Mouse (Mus musculus) kidney, adult 2 months (tissue): ENCODE results near the gene Hnrnpl. TPM values are rescaled to one million over a fixed set of nuclear protein-coding genes. Genes with fewer than 3 reads are reported as not detected.

Source experiments
- DNase-seq: peaks from one replicate; pipeline ENCODE4 v3.0.0; 2021
- H3K27ac ChIP-seq: fragments of 200-500 bp; 2 replicates; pipeline ENCODE4 v1.5.1; 2012; ENCODE audit warnings: low read depth, low read length, control low read depth, inconsistent platforms; ENCODE audit not compliant: insufficient read depth
- H3K27me3 ChIP-seq: fragments of 200-500 bp; replicated peaks from 2 replicates; pipeline ENCODE4 v1.6.1; 2012; ENCODE audit warnings: mild to moderate bottlenecking, moderate library complexity, low read length, inconsistent platforms; ENCODE audit not compliant: control insufficient read depth, insufficient read depth
- H3K36me3 ChIP-seq: fragments of 200-500 bp; 2 replicates; pipeline ENCODE4 v1.6.1; 2012; ENCODE audit warnings: mild to moderate bottlenecking, moderate library complexity, low read length, inconsistent platforms; ENCODE audit not compliant: control insufficient read depth, insufficient read depth
- H3K4me1 ChIP-seq: fragments of 200-500 bp; 2 replicates; pipeline ENCODE4 v1.6.1; 2011; ENCODE audit warnings: low read length; ENCODE audit not compliant: control insufficient read depth, insufficient read depth
- H3K4me3 ChIP-seq: fragments of 200-500 bp; 2 replicates; pipeline ENCODE4 v1.5.1; 2011; ENCODE audit warnings: mild to moderate bottlenecking, low read depth, low read length, control low read depth; ENCODE audit not compliant: insufficient read depth
- CTCF ChIP-seq: fragments of 200-500 bp; conservative IDR thresholded peaks from 2 replicates; pipeline ENCODE4 v1.5.1; 2011; ENCODE audit warnings: low read depth, mild to moderate bottlenecking, control low read depth, low read length, moderate library complexity, mixed read lengths; ENCODE audit not compliant: insufficient read depth, insufficient read length
- POLR2A ChIP-seq: fragments of 200-500 bp; IDR thresholded peaks from one replicate; pipeline ENCODE4 v1.6.1; 2011; ENCODE audit warnings: low read depth, low read length, control low read depth
- WGBS: fragments of 180-500 bp; shearing (Covaris S2); methylation state at CpG from one replicate; pipeline ENCODE4 v1.1.7; 2018; 5-methylcytosine and 5-hydroxymethylcytosine counted together
- polyA plus RNA-seq: library from polyadenylated mRNA; depleted of rRNA; stranded (reverse); fragments of >200 nt; gene quantifications from 2 replicates; pipeline ENCODE4 v1.2.3, GENCODE M21; 2012

Hnrnpl gene
- polyA plus RNA-seq, 1 experiment = 214 TPM

DNA sequence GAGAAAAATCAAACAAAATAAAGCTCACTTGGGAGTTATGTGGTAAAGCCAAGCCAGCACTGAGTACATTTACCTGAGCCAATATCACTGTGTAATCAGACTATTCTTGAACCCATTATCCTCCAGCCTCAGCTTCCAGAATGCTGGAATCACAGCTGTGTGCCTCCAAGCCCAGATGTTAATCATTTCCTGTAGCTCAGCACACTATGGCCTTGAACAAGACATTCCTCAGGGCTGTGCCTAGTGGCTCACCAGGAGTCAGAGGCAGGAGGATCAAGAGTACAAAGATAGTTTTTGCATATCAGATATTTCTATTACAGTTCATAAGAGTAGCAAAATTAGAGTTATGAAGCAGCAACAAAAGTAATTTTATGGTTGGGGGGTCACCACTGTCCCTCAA is 16.6 kb upstream of the Hnrnpl start:
- Histone ChIP-seq H3K4me1 (no peaks in the 10 kb centered on the region), H3K27ac (no peak overlapping the region), H3K4me3 (no peak overlapping the region), H3K36me3 (no peaks in the 10 kb centered on the region), H3K27me3 (no peaks in the 10 kb centered on the region)
- no peak for DNase-seq
- no peak for TF ChIP-seq POLR2A
- TF ChIP-seq CTCF = no peak

DNA sequence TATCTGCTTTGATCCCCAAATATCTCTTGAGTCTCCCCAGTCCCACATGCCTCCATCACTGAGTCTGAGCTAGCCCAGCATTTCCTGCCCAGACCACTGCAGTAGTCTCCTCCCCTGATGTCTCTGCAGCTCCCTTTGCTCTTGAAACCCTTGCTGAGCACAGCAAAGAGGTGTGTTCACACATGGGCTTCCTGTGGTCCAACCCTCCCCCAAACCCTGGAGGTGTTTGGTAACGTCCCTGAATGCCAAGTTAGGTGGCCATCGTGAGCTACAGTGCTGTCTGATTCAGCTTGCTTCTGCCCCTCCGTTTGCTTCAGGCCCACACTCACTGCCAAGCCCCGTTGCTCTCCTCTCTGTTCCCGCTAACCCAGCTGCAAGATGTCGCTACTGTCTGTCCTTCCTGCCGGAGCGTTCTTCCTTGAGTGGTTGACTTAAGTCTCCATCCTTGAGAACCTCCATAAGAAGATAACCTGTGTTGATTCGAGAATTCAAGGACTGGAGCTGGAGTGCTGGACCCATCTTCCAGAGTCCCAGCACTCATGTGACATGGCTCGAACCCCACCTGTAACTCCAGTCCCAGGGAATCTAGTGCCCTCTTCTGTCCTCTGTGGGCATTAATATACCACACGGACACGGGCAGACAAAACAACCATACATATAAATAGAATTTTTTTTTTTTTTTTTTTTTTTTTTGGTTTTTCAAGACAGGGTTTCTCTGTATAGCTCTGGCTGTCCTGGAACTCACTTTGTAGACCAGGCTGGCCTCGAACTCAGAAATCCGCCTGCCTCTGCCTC is 15.8 kb upstream of the Hnrnpl start:
- Histone ChIP-seq H3K27me3 (no peaks in the 10 kb centered on the region), H3K27ac (no peak overlapping the region), H3K36me3 (no peaks in the 10 kb centered on the region), H3K4me1 (peaks cover 3% of the 10 kb centered on the region; the same call in 1 of the 2 replicates), H3K4me3 (no peak overlapping the region)
- WGBS = 79% methylated on average over 14 of the region's 14 CpGs
- no peak for DNase-seq
- TF ChIP-seq POLR2A (no peak), CTCF (no peak)

GRCm38 (mm10) chr7:28793834-28794233 is 14.5 kb upstream of the Hnrnpl start:
- Histone ChIP-seq H3K27ac (no peak overlapping the region), H3K27me3 (no peaks in the 10 kb centered on the region), H3K36me3 (no peaks in the 10 kb centered on the region), H3K4me3 (no peak overlapping the region), H3K4me1 (peaks cover 3% of the 10 kb centered on the region; the same call in 1 of the 2 replicates)
- peak; percentile 59 for TF ChIP-seq CTCF
- no peak for TF ChIP-seq POLR2A
- peak; percentile 62 for DNase-seq
- 30% methylated on average over 2 of the region's 2 CpGs for WGBS

- TF ChIP-seq POLR2A (no peak), CTCF (no peak)
- H3K27me3 ChIP-seq = no peaks in the 10 kb centered on the region
These were observed 13.8 kb upstream of the Hnrnpl start for GRCm38 (mm10) chr7:28794496-28794895.

GRCm38 (mm10) chr7:28795832-28796231 is 12.5 kb upstream of the Hnrnpl start:
- Histone ChIP-seq H3K4me3 (peak overlapping the region; percentile 30), H3K4me1 (peaks cover 3% of the 10 kb centered on the region; the same call in 1 of the 2 replicates), H3K27me3 (no peaks in the 10 kb centered on the region), H3K36me3 (no peaks in the 10 kb centered on the region), H3K27ac (peak overlapping the region; percentile 39)
- TF ChIP-seq CTCF (no peak), POLR2A (no peak)
- DNase-seq = peak; percentile 39
- 70% methylated on average over 15 of the region's 15 CpGs for WGBS

More at GRCm38 (mm10) chr7:28794496-28794895, 13.8 kb upstream of the Hnrnpl start:
- no peak for DNase-seq
- Histone ChIP-seq H3K36me3 (no peaks in the 10 kb centered on the region), H3K4me3 (no peak overlapping the region), H3K27ac (no peak overlapping the region), H3K4me1 (peaks cover 3% of the 10 kb centered on the region; the same call in 1 of the 2 replicates)
- WGBS = 71% methylated on average over 3 of the region's 3 CpGs

DNA sequence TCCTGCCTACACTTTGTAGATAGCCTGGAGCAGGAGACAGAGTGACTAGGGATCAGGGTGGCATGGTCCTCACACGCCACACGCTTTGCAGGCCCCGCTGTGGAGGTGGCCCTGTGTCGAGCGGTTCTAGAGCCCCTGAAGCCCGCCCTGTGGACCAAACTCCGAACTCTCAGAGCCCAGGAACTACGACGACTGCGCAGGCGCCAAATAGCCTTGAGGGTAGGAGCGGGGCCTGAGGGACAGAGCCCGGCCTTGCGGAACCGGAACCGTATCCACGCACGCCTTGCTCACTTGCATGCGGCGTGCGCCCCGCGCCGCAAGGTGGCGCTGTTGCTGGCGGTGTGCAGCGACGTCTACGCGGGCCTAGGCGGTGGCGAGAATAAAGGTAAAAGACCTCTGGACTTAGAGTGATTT is 11.8 kb upstream of the Hnrnpl start:
- Histone ChIP-seq H3K27ac (peak overlapping the region; percentile 39), H3K4me3 (peak overlapping the region; percentile 30), H3K27me3 (no peaks in the 10 kb centered on the region), H3K4me1 (peaks cover 8% of the 10 kb centered on the region; the same call in 1 of the 2 replicates), H3K36me3 (no peaks in the 10 kb centered on the region)
- peak; percentile 92 for DNase-seq
- 13% methylated on average over 32 of the region's 32 CpGs for WGBS
- no peak for TF ChIP-seq POLR2A
- peak; percentile 97 for TF ChIP-seq CTCF

DNA sequence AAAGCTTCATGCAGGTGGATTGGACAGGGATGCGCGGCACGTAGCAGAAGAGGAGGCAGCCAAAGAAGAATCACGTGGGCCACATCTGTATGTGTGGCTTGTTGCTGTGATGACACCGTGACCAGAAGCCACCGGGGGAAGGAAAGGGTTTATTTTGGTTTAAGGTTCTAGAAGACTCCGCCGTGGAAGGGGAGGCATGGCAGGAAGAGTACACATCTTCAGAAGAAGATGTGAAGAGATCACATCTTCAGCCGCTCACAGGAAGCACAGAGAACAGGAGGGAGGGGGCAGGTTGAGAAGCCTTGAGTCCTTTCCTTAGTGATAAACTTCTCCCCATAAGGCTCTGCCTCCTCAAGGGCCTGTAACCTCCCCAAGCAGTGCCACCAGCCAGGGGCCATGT is 8.3 kb upstream of the Hnrnpl start:
- Histone ChIP-seq H3K4me1 (peaks cover 31% of the 10 kb centered on the region), H3K4me3 (no peak overlapping the region), H3K36me3 (no peaks in the 10 kb centered on the region), H3K27me3 (no peaks in the 10 kb centered on the region), H3K27ac (no peak overlapping the region)
- WGBS = 93% methylated on average over 9 of the region's 9 CpGs
- no peak for TF ChIP-seq CTCF
- TF ChIP-seq POLR2A = no peak
- DNase-seq = no peak
